In genomic region chr1:127958801-127959200, GRCm38 (mm10) we compare ENCODE assay signal across 12 mouse cellular contexts.
DNase-seq lines count a peak whose midpoint lies in the region; ATAC-seq and TF ChIP-seq lines count a peak whose summit lies in the region.
"Had no signal": no experiment of that assay in that cellular context is flagged by ENCODE, and none has a peak within 500 bp of the region (broad histone marks: within the 10 kb centered on the region; RNA-seq: fewer than 3 reads in every experiment).

No protein-coding gene starts in this region.

- H3K27me3 ChIP-seq in intestine, embryonic 14.5 days (replicated peaks; ENCODE audit: control insufficient read depth, insufficient read depth, low read length): no peaks in the 10 kb centered on the region
- H3K27me3 ChIP-seq in intestine, postnatal 0 days (replicated peaks; ENCODE audit: control insufficient read depth, insufficient read depth, low read length): no peaks in the 10 kb centered on the region
- H3K27me3 ChIP-seq in forebrain, embryonic 11.5 days (ENCODE audit: control insufficient read depth, insufficient read depth, low read length): no peaks in the 10 kb centered on the region
- no peaks in the 10 kb centered on the region for H3K27me3 ChIP-seq in midbrain, embryonic 11.5 days (ENCODE audit: control insufficient read depth, insufficient read depth, low read length)
- H3K27me3 ChIP-seq: CH12.LX had no signal

- no peak overlapping the region for H3K4me3 ChIP-seq in intestine, embryonic 14.5 days (ENCODE audit: low read depth, low read length)
- H3K4me3 ChIP-seq in intestine, postnatal 0 days (ENCODE audit: low read depth, low read length): no peak overlapping the region
- H3K4me3 ChIP-seq in forebrain, embryonic 11.5 days (ENCODE audit: low read depth, low read length): no peak overlapping the region
- no peak overlapping the region for H3K4me3 ChIP-seq in midbrain, embryonic 11.5 days (ENCODE audit: low read depth, low read length)

- no peak overlapping the region for H3K9ac ChIP-seq in intestine, embryonic 14.5 days (ENCODE audit: low read length)
- no peak overlapping the region for H3K9ac ChIP-seq in intestine, postnatal 0 days (ENCODE audit: low read depth, low read length)
- no peak overlapping the region for H3K9ac ChIP-seq in forebrain, embryonic 11.5 days (ENCODE audit: low read length)
- peak overlapping the region; percentile 27; the same call in 1 of the 2 replicates for H3K9ac ChIP-seq in midbrain, embryonic 11.5 days (ENCODE audit: low read length)

- H3K9me3 ChIP-seq in intestine, embryonic 14.5 days (ENCODE audit: control insufficient read depth, low read length): no peaks in the 10 kb centered on the region
- no peaks in the 10 kb centered on the region for H3K9me3 ChIP-seq in intestine, postnatal 0 days (ENCODE audit: control insufficient read depth)
- no peaks in the 10 kb centered on the region for H3K9me3 ChIP-seq in forebrain, embryonic 11.5 days (ENCODE audit: control insufficient read depth, low read length)
- no peaks in the 10 kb centered on the region for H3K9me3 ChIP-seq in midbrain, embryonic 11.5 days (ENCODE audit: control insufficient read depth, low read length)

- no peaks in the 10 kb centered on the region for H3K4me1 ChIP-seq in intestine, embryonic 14.5 days (replicated peaks; ENCODE audit: control insufficient read depth, insufficient read depth, low read length)
- H3K4me1 ChIP-seq in intestine, postnatal 0 days (replicated peaks; ENCODE audit: control insufficient read depth, insufficient read depth, low read length): no peaks in the 10 kb centered on the region
- H3K4me1 ChIP-seq in forebrain, embryonic 11.5 days (replicated peaks; ENCODE audit: control insufficient read depth, insufficient read depth, low read length): 0 out of 2 replicates have a peak, but pooled peaks cover 2% of the 10 kb centered on the region
- H3K4me1 ChIP-seq in midbrain, embryonic 11.5 days (ENCODE audit: control insufficient read depth, insufficient read depth, low read length): peaks cover 11% of the 10 kb centered on the region

- WGBS in intestine, embryonic 14.5 days: 44% methylated on average over 5 of the region's 5 CpGs
- 50% methylated on average over 5 of the region's 5 CpGs for WGBS in intestine, postnatal 0 days
- 56% methylated on average over 5 of the region's 5 CpGs for WGBS in forebrain, embryonic 11.5 days
- WGBS in midbrain, embryonic 11.5 days: 44% methylated on average over 5 of the region's 5 CpGs

- no peak for TF ChIP-seq CTCF in intestine, postnatal 0 days (IDR thresholded peaks at IDR 0.05; ENCODE audit: low read depth)
- TF ChIP-seq CTCF in brain, embryonic 14.5 days (IDR thresholded peaks at IDR 0.05; ENCODE audit: borderline replicate concordance, extremely low read depth, insufficient read depth, insufficient read length): no peak

- ATAC-seq in intestine, embryonic 14.5 days (replicated peaks; ENCODE audit: low FRiP score, low TSS enrichment, low read depth): no peak
- ATAC-seq in intestine, postnatal 0 days: no peak
- ATAC-seq in forebrain, embryonic 11.5 days (replicated peaks; ENCODE audit: low FRiP score): peak; percentile 65; the same call in 1 of the 2 replicates
- ATAC-seq in midbrain, embryonic 11.5 days (ENCODE audit: low FRiP score): peak; percentile 72; the same call in 1 of the 2 replicates
- no peak for ATAC-seq in granulocyte monocyte progenitor cell, adult 5-6 weeks (replicated peaks; ENCODE audit: poor library complexity, severe bottlenecking)

- no peak for TF ChIP-seq POLR2A in brain, embryonic 14.5 days (IDR thresholded peaks at IDR 0.05; ENCODE audit: borderline replicate concordance, extremely low read depth, insufficient read depth, insufficient read length, poor library complexity, severe bottlenecking)

- DNase-seq in intestine, embryonic 14.5 days (ENCODE audit: low spot score): no peak
- peak; percentile 56 for DNase-seq in brain, embryonic 14.5 days (ENCODE audit: low read depth)
- no peak for DNase-seq in forebrain, embryonic 11.5 days (ENCODE audit: low spot score)
- DNase-seq in midbrain, embryonic 11.5 days (ENCODE audit: low spot score, missing footprints): peak; percentile 85
- no peak for DNase-seq in spleen, postnatal 14 days (ENCODE audit: low spot score in 2 of 2)
- DNase-seq in thymus, postnatal 0 days (ENCODE audit: low spot score): no peak
- DNase-seq: gastrocnemius, postnatal 36 days; liver; thymus, adult 18-20 months had no signal

- H3K36me3 ChIP-seq in intestine, embryonic 14.5 days (ENCODE audit: control insufficient read depth, insufficient read depth, low read length): peaks cover 4% of the 10 kb centered on the region; the same call in 1 of the 2 replicates
- no peaks in the 10 kb centered on the region for H3K36me3 ChIP-seq in intestine, postnatal 0 days (ENCODE audit: control insufficient read depth, insufficient read depth)
- H3K36me3 ChIP-seq in forebrain, embryonic 11.5 days (ENCODE audit: control insufficient read depth, insufficient read depth, low read length): no peaks in the 10 kb centered on the region
- no peaks in the 10 kb centered on the region for H3K36me3 ChIP-seq in midbrain, embryonic 11.5 days (ENCODE audit: control insufficient read depth, insufficient read depth, low read length)

- no peak overlapping the region for H3K4me2 ChIP-seq in intestine, embryonic 14.5 days (ENCODE audit: low read length)
- H3K4me2 ChIP-seq in intestine, postnatal 0 days (replicated peaks; ENCODE audit: low read depth): no peak overlapping the region
- no peak overlapping the region for H3K4me2 ChIP-seq in forebrain, embryonic 11.5 days (ENCODE audit: low read depth, low read length, severe bottlenecking)
- no peak overlapping the region; the same call in 1 of the 2 replicates for H3K4me2 ChIP-seq in midbrain, embryonic 11.5 days

- H3K27ac ChIP-seq in intestine, embryonic 14.5 days (ENCODE audit: low read depth): peak overlapping the region; percentile 48; the same call in 1 of the 2 replicates
- H3K27ac ChIP-seq in intestine, postnatal 0 days (ENCODE audit: low read depth, low read length): no peak overlapping the region
- 0 out of 2 replicates have a peak overlapping the region, but pooled peaks have one; percentile 31 for H3K27ac ChIP-seq in forebrain, embryonic 11.5 days (ENCODE audit: low read depth, low read length)
- H3K27ac ChIP-seq in midbrain, embryonic 11.5 days (ENCODE audit: low read depth, low read length): peak overlapping the region; percentile 40; the same call in 1 of the 2 replicates

Comparison
In these comparisons a context has a peak if more than half of its experiments do, and no peak if none do; other contexts are left out.
1. ATAC-seq: peak in forebrain, embryonic 11.5 days (single experiment) and midbrain, embryonic 11.5 days (single experiment); none in intestine, embryonic 14.5 days (single experiment), intestine, postnatal 0 days (single experiment) and granulocyte monocyte progenitor cell, adult 5-6 weeks (single experiment).
2. DNase-seq: peak in brain, embryonic 14.5 days (single experiment) and midbrain, embryonic 11.5 days (single experiment); none in intestine, embryonic 14.5 days (single experiment), forebrain, embryonic 11.5 days (single experiment), spleen, postnatal 14 days (0 of 2) and thymus, postnatal 0 days (single experiment).